Mouse (Mus musculus) gonadal fat pad, adult 2 months (tissue): ENCODE measurements at regions not wholly inside any gene's neighbourhood (a gene's known extent, or its start where the extent isn't known, plus 50 kb on each side); places are given as distances from the start of the nearest gene placed in this dataset.
"Not testable (repeated sequence)": the region's sequence is repeated elsewhere in the genome, so short reads cannot be mapped to it uniquely, and the experiment has no call there.

Experiments used
- DNase-seq: peaks from one replicate; pipeline ENCODE4 v3.0.0-alpha.2; 2012; ENCODE audit warnings: low read depth

GRCm38 (mm10) chr8:34628221-34628620, 516.7 kb upstream of the Gm10131 start:
- not testable (repeated sequence) for DNase-seq

DNA sequence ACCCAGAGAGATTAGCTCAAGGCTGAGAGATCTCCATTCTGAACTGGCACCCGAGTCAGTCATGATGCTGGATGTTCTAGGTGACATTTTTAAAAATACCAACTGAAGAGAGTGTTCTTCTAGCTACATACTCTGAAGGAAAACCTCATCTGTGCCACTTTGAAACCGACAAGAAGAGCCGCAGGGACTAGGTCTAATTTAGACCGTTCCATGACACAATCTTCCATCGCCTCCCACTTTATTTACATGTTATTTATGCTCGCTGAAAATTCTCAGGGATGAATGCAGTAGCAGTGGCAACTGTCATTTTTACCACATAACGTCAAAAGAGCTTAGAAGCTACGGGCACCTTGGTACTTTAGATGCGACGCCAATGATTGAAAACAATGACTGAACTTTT, 514.1 kb upstream of the Gm10131 start:
- no peak for DNase-seq

- no peak for DNase-seq
Observed at GRCm38 (mm10) chr8:34623783-34624182, 512.2 kb upstream of the Gm10131 start.

DNA sequence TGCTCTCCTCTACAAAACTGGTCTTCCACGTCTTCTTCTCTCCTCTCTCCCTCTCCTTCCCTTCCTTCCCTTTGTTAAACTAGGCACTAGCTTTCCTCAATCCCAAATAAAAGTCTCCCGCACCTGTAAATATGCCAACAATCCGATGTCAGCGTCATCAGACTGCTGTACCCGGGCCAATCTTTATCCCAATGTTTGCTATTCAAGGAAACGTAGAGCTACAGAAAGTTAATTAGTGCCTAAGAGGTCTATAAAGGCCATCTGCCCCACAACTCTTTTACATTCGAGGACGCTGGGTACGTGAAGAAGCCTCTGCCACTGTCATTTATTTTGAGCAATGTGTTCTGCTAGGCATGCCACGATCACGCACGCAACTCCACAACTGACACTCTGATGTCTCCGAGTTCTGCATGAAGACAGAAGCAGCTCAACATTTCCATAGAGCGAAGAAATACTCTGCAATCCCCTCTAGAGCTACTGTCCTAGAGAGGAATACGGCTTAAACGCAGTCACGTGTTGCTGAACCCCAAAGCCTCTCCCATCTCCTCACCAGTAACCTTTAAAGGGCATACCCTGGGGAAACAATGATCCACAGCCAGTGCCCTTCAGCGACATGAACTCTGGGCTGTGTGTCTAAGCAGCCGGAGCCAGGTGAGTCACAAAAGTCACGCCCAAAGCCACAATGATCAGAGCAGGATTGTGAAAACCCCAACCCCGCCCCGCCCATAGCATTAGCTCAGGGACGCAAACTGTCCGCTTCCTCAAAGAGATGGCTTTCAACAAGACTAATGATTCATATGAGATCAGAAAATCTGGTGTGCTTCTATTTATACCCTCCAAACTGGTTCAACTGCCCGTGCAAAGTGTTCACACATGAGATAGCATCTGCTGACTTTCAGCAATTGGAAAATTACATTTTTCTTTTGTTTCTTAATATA, 510.9 kb upstream of the Gm10131 start:
- DNase-seq, result peak; percentile 90

- DNase-seq, result no peak
Observed at GRCm38 (mm10) chr8:34618046-34618445, 506.5 kb upstream of the Gm10131 start.

DNA sequence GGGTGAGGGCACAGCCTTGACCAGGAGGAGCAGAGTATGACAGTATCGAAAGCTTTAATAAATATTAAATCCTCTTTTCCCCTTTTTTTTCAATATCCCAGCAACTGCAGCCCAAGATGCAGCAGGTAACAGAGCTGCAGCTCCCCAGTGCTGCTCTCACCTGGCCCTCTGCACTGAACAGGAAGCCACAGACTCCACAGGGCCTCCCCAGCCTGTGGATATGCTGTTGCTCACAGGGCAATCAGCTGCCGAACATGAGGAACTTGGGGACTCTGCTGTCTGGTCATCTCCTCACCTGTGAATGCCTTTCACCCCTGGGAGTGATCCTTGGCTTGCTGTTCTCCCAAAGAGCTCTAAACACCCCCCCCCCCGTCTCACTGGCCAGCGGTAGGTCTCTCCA, 503.4 kb upstream of the Gm10131 start:
- no peak for DNase-seq

- no peak for DNase-seq
Observed at GRCm38 (mm10) chr8:34614031-34614526, 502.5 kb upstream of the Gm10131 start.

DNA sequence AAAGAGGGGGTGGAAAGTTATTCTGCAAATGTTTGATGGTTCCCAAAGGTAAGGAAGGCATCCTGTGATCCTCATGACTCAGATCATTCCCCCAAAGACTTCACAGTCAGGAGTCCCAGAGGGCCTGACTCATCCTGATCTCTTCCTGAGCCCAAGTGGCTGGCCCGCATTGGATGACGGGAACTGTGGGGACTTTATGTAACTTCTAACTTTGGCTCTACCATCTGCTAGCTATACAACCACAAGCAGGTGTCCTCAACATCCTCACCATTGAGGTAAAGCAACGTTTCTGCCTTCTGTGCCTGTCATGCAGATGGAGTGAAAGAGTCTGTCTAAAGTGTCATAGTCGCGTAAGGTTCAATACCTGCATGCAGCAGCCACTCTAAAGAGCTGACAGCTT, 501.6 kb upstream of the Gm10131 start:
- DNase-seq, result no peak

DNA sequence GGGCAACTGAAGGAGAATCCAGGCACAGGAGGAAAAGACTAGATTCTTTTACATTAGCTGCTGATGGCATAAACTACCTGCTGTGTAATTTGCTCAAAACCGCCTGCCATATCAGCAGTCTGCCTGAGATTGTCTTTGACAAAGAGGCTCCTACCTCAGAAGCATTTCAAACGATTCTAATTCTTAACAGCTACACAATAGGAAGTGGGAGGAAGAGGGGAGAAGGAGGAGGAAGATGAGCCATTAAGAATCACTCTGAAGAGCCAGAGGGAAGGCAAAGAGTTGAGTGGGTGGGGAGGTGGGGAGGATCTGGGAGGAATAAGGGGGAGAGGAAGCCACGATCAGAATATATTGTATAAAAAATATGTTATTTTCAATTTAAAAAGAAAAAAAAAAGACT, 500.9 kb upstream of the Gm10131 start:
- no peak for DNase-seq

DNA sequence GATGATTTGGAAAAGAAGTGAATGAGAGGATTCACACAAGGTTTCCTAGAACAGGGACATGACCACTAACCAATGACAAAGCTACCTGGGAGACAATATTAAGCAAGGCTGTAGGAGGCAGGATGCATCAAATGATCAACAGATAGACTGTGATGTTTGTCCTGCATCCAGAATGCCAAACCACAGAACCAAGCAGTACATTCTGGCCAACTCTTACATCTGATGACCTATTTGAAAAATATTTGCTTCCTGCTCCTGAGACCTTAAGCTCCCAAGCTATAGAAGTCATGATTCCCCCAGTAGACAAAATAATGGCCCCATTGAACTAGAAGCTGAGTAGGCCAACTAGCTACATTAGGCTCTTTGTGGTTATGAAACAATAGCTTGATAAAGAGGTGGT, 498.6 kb upstream of the Gm10131 start:
- no peak for DNase-seq

- no peak for DNase-seq
Observed at GRCm38 (mm10) chr8:34607426-34607825, 495.9 kb upstream of the Gm10131 start.

DNA sequence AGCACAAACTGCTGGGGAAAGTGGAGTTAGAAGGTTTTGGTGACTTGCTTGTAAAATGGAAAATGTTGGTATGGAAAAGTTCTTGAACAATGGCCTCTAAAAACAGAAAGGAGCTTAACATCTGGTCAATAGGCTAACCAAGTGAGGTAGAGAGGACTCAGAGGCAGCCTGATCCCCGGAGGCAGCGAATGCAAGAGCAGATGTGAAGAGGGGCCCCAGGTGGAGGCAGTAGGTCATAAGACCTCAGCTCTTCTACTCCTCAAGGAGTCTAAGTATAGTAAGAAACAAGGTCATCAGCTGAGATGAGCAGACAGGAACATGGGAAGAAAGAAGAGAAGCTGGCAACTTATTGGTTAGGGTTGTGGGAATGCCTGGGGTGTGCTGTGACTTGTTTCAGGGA, 493.5 kb upstream of the Gm10131 start:
- no peak for DNase-seq

- DNase-seq, result no peak
Observed at GRCm38 (mm10) chr8:34604581-34604980, 493.0 kb upstream of the Gm10131 start.

GRCm38 (mm10) chr8:34601426-34601953, 490.0 kb upstream of the Gm10131 start:
- no peak for DNase-seq

DNA sequence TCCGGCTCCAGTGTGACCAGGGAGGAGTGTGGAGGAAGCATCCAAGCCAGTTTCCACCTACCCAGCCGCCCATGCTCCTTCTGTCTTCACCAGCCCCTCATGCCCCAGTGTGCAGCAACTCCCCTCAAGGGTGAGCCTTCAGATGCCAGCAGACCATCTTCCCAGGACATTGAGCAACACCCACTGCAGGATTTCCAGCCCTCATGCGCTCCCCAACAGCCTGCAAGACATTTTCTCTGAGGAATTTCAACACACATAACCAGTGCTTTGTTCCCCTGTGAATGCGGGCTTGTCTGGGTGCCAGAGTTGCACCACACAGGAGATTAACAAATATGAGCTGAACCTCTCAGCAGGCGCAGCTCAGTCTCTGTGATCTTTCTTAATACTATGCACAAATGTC, 489.3 kb upstream of the Gm10131 start:
- DNase-seq, result peak; percentile 99

GRCm38 (mm10) chr8:34596593-34596992, 485.1 kb upstream of the Gm10131 start:
- no peak for DNase-seq

DNA sequence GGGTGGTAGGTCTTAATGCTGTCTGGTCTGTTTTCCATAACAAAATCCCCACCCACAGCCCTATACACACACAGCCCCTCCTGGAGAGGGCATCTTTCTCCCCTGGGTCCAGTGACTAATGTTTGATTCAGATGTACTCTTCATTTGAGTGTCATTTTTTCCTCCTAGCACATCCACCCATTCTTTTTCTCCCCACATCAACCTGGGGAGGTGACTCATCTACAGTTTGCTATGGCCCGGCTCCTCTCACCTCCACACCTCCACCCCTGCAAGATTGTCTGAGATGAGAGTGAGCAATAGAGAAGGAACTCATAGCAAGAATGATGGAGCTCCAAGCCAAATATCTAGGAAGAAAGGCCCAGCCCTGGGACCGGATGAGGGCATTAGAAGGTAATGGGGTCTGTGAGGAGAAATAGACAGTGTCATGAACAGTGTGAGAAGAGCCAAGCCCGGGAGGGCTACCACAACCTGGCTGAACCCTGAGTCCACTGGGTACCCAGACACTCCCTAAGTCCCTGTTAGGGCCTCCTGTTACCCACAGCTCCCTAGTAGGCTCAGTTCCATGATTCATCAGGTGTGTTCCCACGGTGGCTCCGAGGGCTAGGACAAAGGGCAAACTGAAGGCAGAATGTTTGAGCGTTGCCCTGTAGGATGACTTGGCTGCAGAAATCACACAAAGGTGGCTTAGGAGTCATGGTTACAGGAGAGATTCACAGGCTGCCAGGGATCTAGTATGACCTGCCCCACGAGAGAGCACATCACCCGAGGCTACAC, 479.6 kb upstream of the Gm10131 start:
- DNase-seq, result no peak

GRCm38 (mm10) chr8:34578043-34578442, 466.5 kb upstream of the Gm10131 start:
- DNase-seq, result no peak

DNA sequence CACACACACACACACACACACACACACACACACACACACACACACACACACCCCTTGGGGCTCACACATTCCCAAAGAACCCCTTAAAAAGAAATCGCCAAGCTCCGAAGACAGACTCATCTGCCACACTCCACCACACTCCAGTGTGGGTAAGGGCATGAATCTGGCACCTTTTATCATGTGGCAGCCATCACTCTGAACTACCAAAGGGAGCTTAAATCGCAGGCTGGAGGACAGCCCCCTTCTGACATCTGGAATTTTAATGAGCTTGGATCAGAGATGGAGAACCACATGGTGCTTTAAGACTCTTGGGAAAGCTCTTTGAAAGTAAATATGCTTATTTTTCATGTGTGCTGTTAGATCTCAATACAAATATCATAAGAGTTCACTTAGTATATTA, 462.5 kb upstream of the Gm10131 start:
- DNase-seq, result no peak

- peak; percentile 100 for DNase-seq
Observed at GRCm38 (mm10) chr8:34573007-34573881, 461.7 kb upstream of the Gm10131 start.

DNA sequence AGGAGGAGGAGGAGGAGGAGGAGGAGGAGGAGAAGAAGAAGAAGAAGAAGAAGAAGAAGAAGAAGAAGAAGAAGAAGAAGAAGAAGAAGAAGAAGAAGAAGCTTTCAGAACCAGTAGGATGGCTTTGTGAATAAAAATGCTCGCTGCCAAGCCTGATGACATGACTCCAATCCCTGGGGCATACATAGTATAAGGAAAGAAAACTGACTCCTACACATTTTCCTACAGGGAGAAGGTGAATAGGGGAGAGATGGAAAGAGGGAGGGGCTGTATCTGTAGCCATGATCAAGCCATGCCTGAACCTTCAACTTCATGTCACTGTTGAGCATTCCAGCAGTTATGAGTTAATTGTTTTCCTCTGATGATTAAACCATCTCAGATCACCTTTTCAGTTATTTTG, 460.2 kb upstream of the Gm10131 start:
- DNase-seq, result peak; percentile 67
